Mouse (Mus musculus) erythroblast, embryonic 14.5 days (primary cell): Measurements from ENCODE around the gene Helz2.

Experiments
- GATA1 ChIP-seq: IDR thresholded peaks from 2 replicates; pipeline ENCODE4 v1.6.1; 2012; ENCODE audit warnings: low read length, inconsistent platforms, mixed read lengths
- TAL1 ChIP-seq: IDR thresholded peaks from 3 replicates; pipeline ENCODE4 v1.6.1; 2012; ENCODE audit warnings: low read length, inconsistent platforms, mixed read lengths

DNA sequence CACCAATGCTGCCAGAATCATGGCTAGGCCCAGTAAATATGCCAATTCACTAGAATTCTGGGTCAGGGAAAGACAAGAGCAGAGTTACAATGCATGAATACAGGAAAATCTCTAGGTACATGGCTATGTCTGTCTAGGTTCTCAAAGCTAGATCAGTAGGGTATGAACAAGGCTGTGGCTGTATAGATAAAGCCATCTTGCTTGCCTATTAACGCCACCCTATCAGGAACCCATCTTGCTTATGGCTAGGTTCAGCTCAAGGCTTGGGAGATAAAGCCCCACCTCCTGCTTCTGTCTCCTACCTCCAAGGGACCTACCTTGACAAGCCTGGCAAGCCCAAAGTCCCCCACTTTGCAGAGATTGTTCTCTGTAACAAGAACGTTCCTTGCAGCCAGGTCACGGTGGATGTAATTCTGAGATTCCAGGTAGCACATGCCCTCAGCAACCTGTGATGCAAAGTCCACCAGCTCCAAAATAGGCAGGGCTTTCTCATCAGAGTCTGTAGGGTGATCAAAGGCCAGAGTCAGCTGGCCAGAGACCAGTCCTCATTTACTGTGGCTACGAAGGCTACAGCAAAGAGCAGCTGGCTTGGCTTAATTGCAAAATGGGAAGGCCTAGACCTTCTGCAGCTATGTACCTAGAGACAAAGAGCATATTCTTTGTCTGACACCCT, 45.1 kb downstream of the Helz2 start:
- TF ChIP-seq GATA1 (no peak), TAL1 (no peak)
